Mouse (Mus musculus): ENCODE data around the gene Art4.

GRCm38 (mm10) chr6:136847790-136848189 is 9.7 kb downstream of the Art4 start:
- TF ChIP-seq TAL1 (IDR thresholded peaks at IDR 0.05; ENCODE audit: low read length) (no peak), SIN3A (IDR thresholded peaks at IDR 0.05; ENCODE audit: low read length) (no peak), CTCF (IDR thresholded peaks at IDR 0.05 in 2 of 3, conservative IDR thresholded peaks at IDR 0.05 in 1 of 3; ENCODE audit: control insufficient read depth in 1 of 3, insufficient read depth in 1 of 3, low read depth in 2 of 3, low read length in 3 of 3, poor library complexity in 1 of 3, severe bottlenecking in 1 of 3) (peak; percentile 26 to 47 (median 32); a peak in 5 of 6 replicates)
